Mouse (Mus musculus) small intestine, adult 10 weeks (tissue): ENCODE results near the gene Sike1. TPM values are rescaled to one million over a fixed set of nuclear protein-coding genes. Genes with fewer than 3 reads are reported as not detected.

Experiments used
- polyA plus RNA-seq: library from polyadenylated mRNA; stranded (reverse); fragments of 350-450 nt; fragmentation: Illumina TruSeq; extraction: RNeasy Lipid Tissue Mini Kit (QIAGEN cat#74804); gene quantifications from one replicate; pipeline ENCODE4 v1.2.3, GENCODE M21; 2014; ENCODE audit warnings: low replicate concordance

Gene Sike1
- 35.9 TPM for polyA plus RNA-seq

DNA sequence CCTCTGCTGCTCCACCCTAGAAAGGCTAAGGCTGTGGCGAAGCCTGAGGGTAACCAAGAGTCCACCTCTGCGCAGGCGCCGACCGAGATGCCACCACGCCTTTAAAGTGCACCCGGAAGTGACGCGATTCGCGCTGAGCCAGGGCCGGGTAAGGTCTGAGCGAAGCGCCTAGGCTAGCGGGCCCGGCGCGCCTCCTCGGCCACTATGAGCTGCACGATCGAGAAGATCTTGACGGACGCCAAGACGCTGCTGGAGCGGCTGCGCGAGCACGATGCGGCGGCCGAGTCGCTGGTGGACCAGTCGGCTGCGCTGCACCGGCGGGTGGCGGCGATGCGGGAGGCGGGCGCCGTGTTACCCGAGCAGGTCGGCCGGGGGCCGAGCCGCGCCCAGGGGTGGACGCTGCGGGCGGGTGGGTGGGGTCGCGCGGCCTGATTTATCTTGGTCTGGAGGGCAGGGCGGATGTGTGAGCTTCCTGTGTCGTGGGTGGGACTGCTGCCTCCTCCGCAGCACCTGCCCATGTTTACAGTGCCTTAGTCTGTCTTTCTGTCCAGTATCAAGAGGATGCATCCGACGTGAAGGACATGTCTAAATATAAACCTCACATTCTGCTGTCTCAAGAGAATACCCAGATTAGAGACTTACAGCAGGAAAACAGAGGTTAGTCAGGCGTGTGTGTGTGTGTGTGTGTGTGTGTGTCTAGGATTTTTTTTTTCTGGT is at the start of gene Sike1:
Gene Sike1 (plus strand): TSS at position 104 of the 717 bp plus-strand sequence.

DNA sequence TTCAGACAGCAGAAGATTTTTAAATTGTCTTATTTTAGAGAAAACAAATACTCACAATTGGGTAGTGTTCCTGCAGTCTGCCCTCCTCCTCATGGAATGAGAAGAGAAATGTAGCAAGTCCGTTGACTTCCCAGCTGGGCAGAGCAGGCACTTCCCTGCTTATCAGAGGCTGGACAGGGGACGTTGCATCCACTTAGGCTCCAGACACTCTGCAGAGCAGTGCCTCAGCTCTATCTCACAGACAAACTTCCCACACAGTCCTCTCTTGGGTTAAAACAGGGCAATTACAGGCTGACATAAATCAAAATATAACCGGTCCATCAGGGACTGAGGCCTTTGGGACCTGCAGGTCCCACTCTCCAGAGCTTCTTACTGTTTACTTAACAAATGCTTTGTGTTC is 31.5 kb upstream of the Sike1 start, which contains the start of gene Nr1h5:
Gene Nr1h5 (minus strand): TSS at position 101 of the 400 bp plus-strand sequence.

DNA sequence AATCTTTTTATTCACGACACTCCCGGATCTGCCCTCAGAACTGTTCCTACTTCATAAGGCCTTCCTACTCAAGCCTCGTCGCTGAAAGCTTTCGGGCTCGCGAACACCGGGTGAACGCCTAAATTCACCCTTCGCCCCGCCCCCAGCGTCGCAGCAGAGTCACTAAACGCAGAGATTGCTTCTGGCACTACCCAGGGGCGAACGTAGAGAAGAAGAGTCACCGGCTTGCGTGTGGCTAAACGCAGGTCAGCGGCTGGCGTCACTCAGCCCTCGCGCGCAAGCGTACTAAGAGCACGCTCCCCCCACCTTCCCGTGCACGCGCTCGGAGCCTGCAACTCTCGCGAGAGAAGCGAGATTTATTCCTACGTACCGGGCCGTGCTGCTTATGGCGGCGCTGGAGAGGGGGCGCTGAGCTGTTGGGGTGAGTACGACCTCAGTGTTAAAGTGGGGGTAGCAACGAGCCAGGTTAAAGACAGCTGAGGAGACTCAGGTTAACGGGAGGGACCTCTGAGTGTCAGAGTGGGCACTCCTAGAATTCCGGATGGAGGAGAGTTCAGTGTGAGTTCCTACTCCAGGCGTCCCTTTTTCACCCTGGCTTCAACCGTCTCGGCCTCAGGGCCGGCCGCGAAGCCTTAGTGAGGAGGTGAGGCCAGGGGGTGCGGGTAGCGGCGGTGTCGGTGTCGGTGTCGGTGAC is 24.9 kb downstream of the Sike1 start, which contains the start of gene Csde1:
Gene Csde1 (plus strand): TSS at position 178 of the 694 bp plus-strand sequence.

Other genes with a start within 250 kb of the Sike1 start
- not detected for gene Tshb, start 213.0 kb upstream of the Sike1 start, polyA plus RNA-seq
- gene Sycp1, start 59.6 kb upstream of the Sike1 start, polyA plus RNA-seq = 0.15 TPM
- gene Nr1h5, start 31.6 kb upstream of the Sike1 start, polyA plus RNA-seq = not detected
- gene Csde1, start 24.7 kb downstream of the Sike1 start, polyA plus RNA-seq = 414 TPM
- 37.7 TPM for gene Nras, start 62.6 kb downstream of the Sike1 start, polyA plus RNA-seq
- not detected for gene Ampd1, start 78.3 kb downstream of the Sike1 start, polyA plus RNA-seq
- gene Dennd2c, start 106.9 kb downstream of the Sike1 start, polyA plus RNA-seq = 1.4 TPM
- 69.1 TPM for gene Bcas2, start 175.9 kb downstream of the Sike1 start, polyA plus RNA-seq